Mouse (Mus musculus): ENCODE data around the gene Spag5.

DNA sequence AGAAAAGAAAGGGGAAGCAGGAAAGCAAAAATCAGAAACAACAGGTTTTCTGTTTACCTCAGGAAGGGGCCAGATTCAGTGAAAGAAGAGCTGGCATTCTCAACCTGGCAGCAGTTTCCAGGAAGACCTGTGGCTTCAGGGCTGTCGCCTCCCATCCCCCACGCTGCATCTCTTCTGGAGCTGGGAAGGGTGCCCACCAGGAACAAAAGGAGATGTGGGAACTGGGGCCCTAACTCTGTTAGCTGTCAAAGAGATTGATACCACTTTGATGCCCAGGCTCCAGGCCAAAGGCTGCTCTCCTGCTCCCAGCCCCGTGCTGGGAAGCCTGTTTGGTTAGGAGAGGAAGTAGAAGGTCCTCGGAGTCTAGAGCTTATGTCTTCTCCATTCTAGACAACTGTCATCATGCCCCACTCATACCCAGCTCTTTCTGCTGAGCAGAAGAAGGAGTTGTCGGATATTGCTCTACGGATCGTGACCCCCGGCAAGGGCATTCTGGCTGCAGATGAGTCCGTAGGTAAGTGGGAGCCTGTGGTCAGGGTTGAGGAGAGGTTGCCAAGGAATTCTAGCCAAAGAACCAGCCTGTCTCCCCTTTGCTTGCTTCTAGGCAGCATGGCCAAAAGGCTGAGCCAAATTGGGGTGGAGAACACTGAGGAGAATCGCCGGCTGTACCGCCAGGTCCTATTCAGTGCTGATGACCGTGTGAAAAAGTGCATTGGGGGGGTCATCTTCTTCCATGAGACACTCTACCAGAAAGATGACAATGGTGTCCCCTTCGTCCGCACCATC lies 22.9 kb downstream of the Spag5 start:
- TF ChIP-seq CTCF (conservative IDR thresholded peaks at IDR 0.05; ENCODE audit: low read length) (no peak), POU5F1 (IDR thresholded peaks at IDR 0.05; ENCODE audit: borderline replicate concordance, low read length) (no peak)

Measured in E14TG2a.4 (cell line).